Mouse (Mus musculus) neutrophil, adult 59 days (primary cell): Measurements from ENCODE around the gene Ei24. TPM values are rescaled to one million over a fixed set of nuclear protein-coding genes. Genes with fewer than 3 reads are reported as not detected.

ENCODE experiments used
- total RNA-seq, 2 experiments: library from RNA; stranded (reverse); gene quantifications; 1 replicate in 1 of 2; 2 replicates in 1 of 2; pipeline ENCODE4 v1.2.4; 2023

The Ei24 gene
- total RNA-seq, result 10 to 100 TPM; 21.5 to 24.8 TPM

GRCm38 (mm10) chr9:36796781-36797555 is at the start of gene Ei24:
Gene Ei24, minus strand, starts transcription at chr9:36797393.

DNA sequence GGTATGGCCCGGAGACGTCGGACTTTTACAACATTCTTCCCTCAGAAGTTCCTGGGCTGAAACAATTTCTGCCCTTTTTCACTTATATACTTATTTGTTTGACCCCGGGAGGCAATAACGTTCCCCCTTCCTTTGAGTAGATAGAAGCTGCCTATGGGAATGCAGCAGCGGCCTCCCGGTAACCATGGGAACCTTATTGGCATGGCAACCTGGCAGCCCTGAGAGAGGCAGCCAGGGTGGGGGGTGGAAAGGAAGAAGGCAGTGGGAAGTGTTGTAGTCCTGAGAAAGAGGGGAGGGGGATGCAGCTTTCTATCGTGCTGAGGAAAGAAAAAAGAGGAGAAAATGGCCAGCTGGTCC is 24.4 kb upstream of the Ei24 start, which contains the start of gene Fez1:
Fez1 (plus strand) TSS at position 221 of the 357 bp plus-strand sequence.

GRCm38 (mm10) chr9:36767203-36768143 is 29.7 kb downstream of the Ei24 start, which contains the start of gene Stt3a:
Gene Stt3a, minus strand, starts transcription at chr9:36767679.

Other genes with a start within 250 kb of the Ei24 start
- not detected for gene Gm17689, start 214.8 kb downstream of the Ei24 start, total RNA-seq
- gene A630095E13Rik, start 154.0 kb downstream of the Ei24 start, total RNA-seq, result not detected
- not detected for gene Acrv1, start 104.2 kb downstream of the Ei24 start, total RNA-seq
- gene Chek1, start 70.3 kb downstream of the Ei24 start, total RNA-seq, result 10 to 100 TPM in 1 of 2 experiments, 1 to 10 TPM in 1; 9.6 to 12.6 TPM
- 100 to 1,000 TPM; 130 to 132 TPM for gene Stt3a, start 29.7 kb downstream of the Ei24 start, total RNA-seq
- not detected for gene Fez1, start 24.5 kb upstream of the Ei24 start, total RNA-seq